Mouse (Mus musculus) midbrain, embryonic 16.5 days (tissue): ENCODE results near the gene BC051142. TPM values are rescaled to one million over a fixed set of nuclear protein-coding genes. Genes with fewer than 3 reads are reported as not detected.

Experiments used
- ATAC-seq: fragments of 200-750 bp; cut with Nextera tagmentation; 2 replicates; pipeline ENCODE4 v1.8.0; 2017; ENCODE audit warnings: moderate TSS enrichment
- H3K27ac ChIP-seq: fragments of 300-500 bp; sonication (generic); 2 replicates; pipeline ENCODE4 v1.5.1; 2014; ENCODE audit warnings: mild to moderate bottlenecking, low read length, mixed read lengths
- H3K27me3 ChIP-seq: fragments of 300-500 bp; sonication (generic); 2 replicates; pipeline ENCODE4 v1.6.1; 2014; ENCODE audit warnings: low read depth, low read length, mixed read lengths; ENCODE audit not compliant: control insufficient read depth, insufficient read depth
- H3K36me3 ChIP-seq: fragments of 300-500 bp; sonication (generic); 2 replicates; pipeline ENCODE4 v1.6.1; 2014; ENCODE audit warnings: mild to moderate bottlenecking, low read length, moderate library complexity, mixed read lengths; ENCODE audit not compliant: control insufficient read depth, insufficient read depth
- H3K4me1 ChIP-seq: fragments of 300-500 bp; sonication (generic); 2 replicates; pipeline ENCODE4 v1.6.1; 2014; ENCODE audit warnings: mild to moderate bottlenecking, low read length, mixed read lengths; ENCODE audit not compliant: control insufficient read depth, insufficient read depth
- H3K4me2 ChIP-seq: fragments of 300-500 bp; sonication (generic); 2 replicates; pipeline ENCODE4 v1.6.1; 2014; ENCODE audit warnings: mild to moderate bottlenecking, low read length, mixed read lengths
- H3K4me3 ChIP-seq: fragments of 300-500 bp; sonication (generic); 2 replicates; pipeline ENCODE4 v1.5.1; 2014; ENCODE audit warnings: low read depth, mild to moderate bottlenecking, low read length, moderate library complexity, mixed read lengths
- H3K9ac ChIP-seq: fragments of 300-500 bp; sonication (generic); 2 replicates; pipeline ENCODE4 v1.6.1; 2014; ENCODE audit warnings: low read depth, low read length, mixed read lengths
- H3K9me3 ChIP-seq: fragments of 300-500 bp; sonication (generic); replicated peaks from 2 replicates; pipeline ENCODE4 v1.6.1; 2014; ENCODE audit warnings: mild to moderate bottlenecking, low read length, mixed read lengths; ENCODE audit not compliant: control insufficient read depth, poor library complexity, severe bottlenecking
- WGBS: fragments of 180-500 bp; shearing (Covaris S2); extraction: QIAGEN DNeasy Blood & Tissue Kit; methylation state at CpG from one replicate; pipeline ENCODE4 v1.1.7; 2014; 5-methylcytosine and 5-hydroxymethylcytosine counted together
- polyA plus RNA-seq: library from polyadenylated mRNA; unstranded; fragments of >200 nt; fragmentation: Nextera tagmentation; extraction: Ambion mirVana; gene quantifications from 2 replicates; pipeline ENCODE4 v1.2.1, GENCODE M21; 2015

The BC051142 gene
- polyA plus RNA-seq, 1 experiment from 2014 or later: 6.1 TPM

DNA sequence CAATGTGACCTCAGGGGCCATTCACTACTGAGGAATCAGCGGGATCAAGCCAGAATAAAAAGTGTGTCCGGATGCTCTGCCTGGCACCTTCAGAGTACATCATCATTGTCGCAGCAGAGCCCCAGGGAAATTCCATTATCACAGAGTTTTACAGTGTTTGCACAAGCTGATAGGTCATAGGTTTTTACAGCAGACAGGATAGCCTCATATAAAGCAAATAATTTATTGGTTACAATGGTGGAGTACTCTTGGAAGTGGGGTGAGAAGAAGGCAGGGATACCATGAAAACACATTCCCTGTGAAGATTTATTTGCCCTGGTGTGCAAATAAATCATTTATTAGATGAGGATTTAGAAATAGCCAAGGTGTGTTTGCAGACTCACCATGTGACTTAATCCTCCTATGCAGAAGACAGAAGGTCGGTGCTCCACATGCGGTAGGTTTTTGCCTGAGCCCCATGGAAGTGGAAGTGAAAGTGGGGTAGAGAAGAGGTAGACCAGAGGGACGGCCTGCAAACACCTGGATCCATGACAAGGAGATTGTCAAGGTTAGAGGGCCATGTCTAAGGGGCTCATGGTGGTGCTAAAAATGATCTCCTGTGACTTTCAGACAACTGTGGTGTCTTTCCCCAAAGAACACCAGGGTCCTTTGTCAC lies 25.4 kb upstream of the BC051142 start:
- Histone ChIP-seq H3K27ac (no peak overlapping the region), H3K27me3 (no peaks in the 10 kb centered on the region), H3K4me2 (no peak overlapping the region), H3K9ac (no peak overlapping the region), H3K36me3 (no peaks in the 10 kb centered on the region), H3K4me3 (no peak overlapping the region), H3K9me3 (no peaks in the 10 kb centered on the region), H3K4me1 (no peaks in the 10 kb centered on the region)
- no peak for ATAC-seq
- 74% methylated on average over 6 of the region's 6 CpGs for WGBS

DNA sequence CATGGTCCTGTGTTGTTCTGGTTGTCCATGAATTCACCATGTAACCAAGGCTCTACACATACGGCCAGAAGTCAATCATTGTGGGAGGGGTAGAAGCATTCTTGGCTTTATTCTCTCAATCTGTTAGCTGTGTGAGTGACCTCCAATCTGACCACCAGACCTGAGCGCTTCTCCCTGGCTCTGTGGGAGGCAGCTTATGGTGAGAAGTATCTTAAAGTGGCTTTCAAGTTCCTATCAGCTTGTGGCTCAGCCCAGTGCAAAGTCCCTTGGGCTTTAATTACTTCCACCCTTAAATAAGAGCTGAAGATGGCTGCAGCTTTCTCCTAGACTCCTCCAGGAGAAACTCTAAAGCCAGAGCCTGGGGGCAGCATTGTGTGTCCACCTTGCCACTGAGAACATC lies 21.8 kb upstream of the BC051142 start, which contains the start of gene Btnl1:
Gene Btnl1, plus strand, starts transcription at position 286 of the 400 bp plus-strand sequence.
- H3K4me3 ChIP-seq: no peak within 1 kb of the TSS
- H3K9me3 ChIP-seq: no peaks in the 10 kb centered on the region
- no peak within 1 kb of the TSS for H3K9ac ChIP-seq
- no peak within 1 kb of the TSS for H3K27ac ChIP-seq
- WGBS: 75% methylated on average over 2 of the region's 2 CpGs
- H3K4me1 ChIP-seq: no peaks in the 10 kb centered on the region
- ATAC-seq: no peak
- no peaks in the 10 kb centered on the region for H3K27me3 ChIP-seq
- no peaks in the 10 kb centered on the region for H3K36me3 ChIP-seq
- no peak within 1 kb of the TSS for H3K4me2 ChIP-seq

DNA sequence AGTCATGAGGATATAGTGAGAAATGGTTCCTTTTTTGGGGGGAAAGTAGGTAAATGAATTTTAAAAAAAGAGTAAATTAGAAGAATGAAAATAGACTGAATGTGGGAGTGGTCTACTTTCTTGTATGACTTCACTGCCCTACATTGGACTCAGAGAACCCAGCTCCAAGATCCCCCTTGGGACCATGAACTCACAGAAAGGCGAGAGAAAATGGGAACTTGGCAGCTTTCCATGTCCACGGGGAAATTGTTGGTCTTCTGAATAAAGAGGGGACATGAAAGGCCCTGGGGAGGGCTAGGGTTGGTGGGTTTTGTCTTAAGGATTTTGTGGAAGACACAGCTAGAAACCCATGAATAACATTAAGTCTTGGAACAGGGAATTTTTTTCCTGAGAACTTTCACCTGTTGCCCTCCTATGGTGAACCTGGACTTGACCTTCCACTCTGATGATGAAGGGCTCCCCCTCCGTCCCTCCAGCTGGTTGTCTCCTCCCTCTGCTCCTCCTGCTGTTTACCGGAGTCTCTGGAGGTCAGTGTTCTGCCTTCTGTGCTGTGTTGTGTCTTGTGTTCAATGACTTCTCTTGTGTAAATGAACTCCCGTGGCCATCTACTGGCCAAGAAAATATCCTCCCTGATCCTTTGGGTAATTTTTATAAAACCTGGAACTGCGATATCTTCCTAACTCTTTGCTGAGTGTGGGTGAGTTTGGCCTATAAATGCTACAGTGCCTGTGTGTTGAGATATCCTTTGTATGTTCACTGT lies 21.0 kb upstream of the BC051142 start:
- no peaks in the 10 kb centered on the region for H3K36me3 ChIP-seq
- no peak overlapping the region for H3K4me3 ChIP-seq
- no peak overlapping the region for H3K27ac ChIP-seq
- no peaks in the 10 kb centered on the region for H3K4me1 ChIP-seq
- H3K9ac ChIP-seq: no peak overlapping the region
- WGBS: 59% methylated on average over 6 of the region's 6 CpGs
- H3K27me3 ChIP-seq: no peaks in the 10 kb centered on the region
- H3K9me3 ChIP-seq: no peaks in the 10 kb centered on the region
- H3K4me2 ChIP-seq: no peak overlapping the region
- no peak for ATAC-seq

DNA sequence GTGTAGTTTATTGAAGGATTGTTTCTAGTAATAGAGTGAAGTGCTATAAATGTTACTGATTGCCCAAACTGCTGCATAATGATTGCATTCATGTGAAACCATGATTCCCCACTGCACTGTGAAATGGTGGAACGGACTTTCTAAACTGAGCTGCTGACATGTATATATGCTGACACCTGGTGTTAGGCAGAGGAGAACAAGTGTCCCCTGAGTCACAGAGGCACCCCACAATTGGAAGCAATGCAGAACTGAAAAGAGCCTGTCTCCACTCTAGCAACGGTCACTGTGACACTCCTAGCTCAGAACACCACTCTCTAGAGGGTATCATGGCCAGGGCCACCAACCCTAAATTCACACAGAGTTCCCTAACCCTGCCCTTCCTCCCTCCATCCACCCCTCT lies 19.9 kb upstream of the BC051142 start:
- Histone ChIP-seq H3K36me3 (no peaks in the 10 kb centered on the region), H3K27ac (no peak overlapping the region), H3K4me1 (no peaks in the 10 kb centered on the region), H3K4me3 (no peak overlapping the region), H3K9ac (no peak overlapping the region), H3K27me3 (no peaks in the 10 kb centered on the region), H3K9me3 (no peaks in the 10 kb centered on the region), H3K4me2 (no peak overlapping the region)
- WGBS: 71% methylated on average over 2 of the region's 2 CpGs
- no peak for ATAC-seq

DNA sequence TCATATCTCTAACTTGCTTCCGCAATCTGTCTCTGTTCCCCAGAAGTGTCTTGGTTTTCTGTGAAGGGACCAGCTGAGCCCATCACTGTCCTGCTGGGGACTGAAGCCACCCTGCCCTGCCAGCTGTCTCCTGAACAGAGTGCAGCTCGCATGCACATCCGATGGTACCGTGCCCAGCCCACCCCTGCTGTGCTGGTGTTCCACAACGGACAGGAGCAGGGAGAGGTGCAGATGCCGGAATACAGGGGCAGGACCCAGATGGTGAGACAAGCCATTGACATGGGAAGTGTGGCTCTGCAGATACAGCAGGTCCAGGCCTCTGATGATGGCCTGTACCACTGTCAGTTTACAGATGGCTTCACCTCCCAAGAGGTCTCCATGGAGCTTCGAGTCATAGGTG lies 19.2 kb upstream of the BC051142 start:
- Histone ChIP-seq H3K9me3 (no peaks in the 10 kb centered on the region), H3K4me1 (no peaks in the 10 kb centered on the region), H3K36me3 (no peaks in the 10 kb centered on the region), H3K4me2 (no peak overlapping the region), H3K27ac (no peak overlapping the region), H3K9ac (no peak overlapping the region), H3K27me3 (no peaks in the 10 kb centered on the region), H3K4me3 (no peak overlapping the region)
- no peak for ATAC-seq
- 77% methylated on average over 7 of the region's 7 CpGs for WGBS

DNA sequence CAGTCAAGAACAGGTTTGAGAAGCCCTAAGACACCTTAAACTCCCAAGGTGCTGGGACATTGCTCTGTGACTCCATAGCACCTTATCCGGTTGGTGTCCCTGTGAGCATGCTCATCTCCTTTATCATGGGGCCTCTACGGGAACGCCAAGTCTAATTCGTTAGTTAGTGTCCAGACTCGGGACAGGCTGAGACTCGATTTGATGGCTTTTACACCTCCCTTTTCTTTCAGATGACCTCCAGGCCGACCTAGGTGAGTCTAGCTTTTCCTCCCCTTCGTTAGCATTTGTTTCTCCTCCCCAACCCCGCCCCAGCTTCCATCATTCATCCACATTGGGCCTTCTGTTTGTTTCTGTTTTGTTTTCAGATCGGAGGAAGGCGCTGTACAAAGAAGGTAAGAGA lies 16.7 kb upstream of the BC051142 start:
- no peaks in the 10 kb centered on the region for H3K27me3 ChIP-seq
- H3K36me3 ChIP-seq: no peaks in the 10 kb centered on the region
- no peaks in the 10 kb centered on the region for H3K9me3 ChIP-seq
- H3K4me3 ChIP-seq: no peak overlapping the region
- ATAC-seq: no peak
- WGBS: 78% methylated on average over 11 of the region's 11 CpGs
- H3K9ac ChIP-seq: no peak overlapping the region
- no peak overlapping the region for H3K27ac ChIP-seq
- H3K4me2 ChIP-seq: no peak overlapping the region
- no peaks in the 10 kb centered on the region for H3K4me1 ChIP-seq

DNA sequence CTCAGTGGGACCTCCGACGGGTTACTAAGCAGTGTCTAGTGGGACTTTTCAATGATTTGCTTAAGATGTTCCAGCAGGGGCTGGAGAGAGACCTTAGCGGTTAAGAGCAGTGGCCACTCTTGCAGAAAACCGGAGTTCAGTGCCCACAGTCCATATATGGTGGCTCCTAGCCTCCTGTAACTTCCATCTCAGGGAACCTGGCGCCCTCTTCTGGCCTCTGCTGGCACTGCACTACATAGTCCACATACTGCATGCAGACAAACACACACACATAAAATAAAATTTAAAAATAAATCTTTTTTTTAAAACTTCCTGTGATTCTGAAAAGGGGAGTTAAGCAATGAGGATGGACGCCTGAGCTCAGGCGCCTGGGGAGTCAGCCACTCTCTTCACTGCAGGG lies 15.4 kb upstream of the BC051142 start:
- no peak for ATAC-seq
- WGBS: 78% methylated on average over 7 of the region's 7 CpGs
- Histone ChIP-seq H3K36me3 (no peaks in the 10 kb centered on the region), H3K4me3 (no peak overlapping the region), H3K9me3 (no peaks in the 10 kb centered on the region), H3K9ac (no peak overlapping the region), H3K27ac (no peak overlapping the region), H3K27me3 (no peaks in the 10 kb centered on the region), H3K4me1 (no peaks in the 10 kb centered on the region), H3K4me2 (no peak overlapping the region)

DNA sequence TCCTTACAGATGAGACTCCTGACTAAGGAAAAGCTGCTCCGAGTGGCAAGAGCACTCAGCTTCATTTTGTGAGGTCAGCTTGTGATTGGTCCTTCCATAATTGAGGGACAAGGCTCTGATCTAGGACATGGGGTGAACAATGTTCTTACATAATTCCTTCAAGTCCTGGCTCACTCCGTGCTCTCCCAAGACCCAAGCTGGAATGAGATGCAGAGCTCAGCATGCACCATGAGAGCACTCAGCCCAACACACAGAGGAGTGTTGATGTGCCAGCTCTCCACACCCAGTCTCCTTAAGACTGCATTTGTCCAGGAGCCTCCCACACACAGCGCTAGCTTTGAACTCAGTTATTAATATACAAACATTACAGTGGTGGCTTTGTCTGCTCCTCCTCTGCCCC lies 13.9 kb upstream of the BC051142 start:
- Histone ChIP-seq H3K9ac (no peak overlapping the region), H3K4me3 (no peak overlapping the region), H3K9me3 (no peaks in the 10 kb centered on the region), H3K4me2 (no peak overlapping the region), H3K27ac (no peak overlapping the region), H3K4me1 (no peaks in the 10 kb centered on the region), H3K27me3 (no peaks in the 10 kb centered on the region), H3K36me3 (no peaks in the 10 kb centered on the region)
- ATAC-seq: no peak
- 65% methylated on average over 3 of the region's 3 CpGs for WGBS

DNA sequence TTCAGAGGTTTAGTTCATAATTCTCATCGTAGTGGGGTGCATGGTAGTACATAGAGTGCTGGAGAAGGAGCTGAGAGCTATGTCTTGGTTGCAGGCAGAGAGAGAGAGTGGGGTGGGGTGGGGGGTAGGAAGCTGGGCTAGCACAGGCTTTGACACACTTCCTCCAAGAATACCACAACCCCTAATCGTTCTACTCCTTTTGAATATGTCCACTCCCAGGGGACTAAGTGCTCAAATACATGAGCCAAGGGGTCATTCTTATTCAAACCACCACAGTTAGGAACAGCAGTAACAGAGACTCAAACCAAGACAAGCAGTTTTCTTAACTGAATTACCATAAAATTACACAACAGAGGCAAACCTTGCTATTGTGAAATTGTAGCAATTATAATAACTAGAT lies 12.0 kb upstream of the BC051142 start:
- Histone ChIP-seq H3K27ac (no peak overlapping the region), H3K4me2 (no peak overlapping the region), H3K4me3 (no peak overlapping the region), H3K9ac (no peak overlapping the region), H3K36me3 (no peaks in the 10 kb centered on the region), H3K27me3 (no peaks in the 10 kb centered on the region), H3K9me3 (no peaks in the 10 kb centered on the region), H3K4me1 (no peaks in the 10 kb centered on the region)
- WGBS: 66% methylated on average over 2 of the region's 2 CpGs
- no peak for ATAC-seq
